Mouse (Mus musculus) limb, embryonic 11.5 days (tissue): ENCODE data around the gene Fcnb. TPM values are rescaled to one million over a fixed set of nuclear protein-coding genes. Genes with fewer than 3 reads are reported as not detected.

Source experiments
- ATAC-seq: fragments of 200-750 bp; cut with Nextera tagmentation; 2 replicates; pipeline ENCODE4 v1.8.0; 2017; ENCODE audit warnings: low read depth; ENCODE audit not compliant: insufficient number of reproducible peaks, low FRiP score, low TSS enrichment
- DNase-seq: peaks from one replicate; pipeline ENCODE4 v3.0.0-alpha.2; 2015; ENCODE audit warnings: low spot score
- H3K27ac ChIP-seq: fragments of 300-500 bp; sonication (generic); replicated peaks from 2 replicates; pipeline ENCODE4 v1.5.1; 2014; ENCODE audit warnings: low read depth, mild to moderate bottlenecking, low read length
- H3K27me3 ChIP-seq: fragments of 300-500 bp; sonication (generic); 2 replicates; pipeline ENCODE4 v1.6.1; 2014; ENCODE audit warnings: mild to moderate bottlenecking, low read length, mixed read lengths; ENCODE audit not compliant: control insufficient read depth, insufficient read depth
- H3K36me3 ChIP-seq: fragments of 300-500 bp; sonication (generic); 2 replicates; pipeline ENCODE4 v1.6.1; 2014; ENCODE audit warnings: mild to moderate bottlenecking, low read length, moderate library complexity, mixed read lengths; ENCODE audit not compliant: control insufficient read depth, insufficient read depth
- H3K4me1 ChIP-seq: fragments of 300-500 bp; sonication (generic); 2 replicates; pipeline ENCODE4 v1.6.1; 2014; ENCODE audit warnings: low read length, mixed read lengths; ENCODE audit not compliant: control insufficient read depth, insufficient read depth
- H3K4me2 ChIP-seq: fragments of 300-500 bp; sonication (generic); 2 replicates; pipeline ENCODE4 v1.6.1; 2014; ENCODE audit warnings: low read depth, mild to moderate bottlenecking, moderate library complexity; ENCODE audit not compliant: severe bottlenecking
- H3K4me3 ChIP-seq: fragments of 300-500 bp; sonication (generic); 2 replicates; pipeline ENCODE4 v1.5.1; 2014; ENCODE audit warnings: low read depth, low read length
- H3K9ac ChIP-seq: fragments of 300-500 bp; sonication (generic); 2 replicates; pipeline ENCODE4 v1.6.1; 2014; ENCODE audit warnings: mild to moderate bottlenecking, low read length
- H3K9me3 ChIP-seq: fragments of 300-500 bp; sonication (generic); 2 replicates; pipeline ENCODE4 v1.6.1; 2016; ENCODE audit warnings: low read length; ENCODE audit not compliant: control insufficient read depth
- WGBS: fragments of 180-500 bp; shearing (Covaris S2); extraction: QIAGEN DNeasy Blood & Tissue Kit; methylation state at CpG from one replicate; pipeline ENCODE4 v1.1.7; 2014; 5-methylcytosine and 5-hydroxymethylcytosine counted together
- polyA plus RNA-seq: library from polyadenylated mRNA; unstranded; fragments of >200 nt; fragmentation: Nextera tagmentation; extraction: Ambion mirVana; gene quantifications from 2 replicates; pipeline ENCODE4 v1.2.1, GENCODE M21; 2014

Fcnb gene
- polyA plus RNA-seq, 1 experiment from 2014 or later = 0.35 TPM

DNA sequence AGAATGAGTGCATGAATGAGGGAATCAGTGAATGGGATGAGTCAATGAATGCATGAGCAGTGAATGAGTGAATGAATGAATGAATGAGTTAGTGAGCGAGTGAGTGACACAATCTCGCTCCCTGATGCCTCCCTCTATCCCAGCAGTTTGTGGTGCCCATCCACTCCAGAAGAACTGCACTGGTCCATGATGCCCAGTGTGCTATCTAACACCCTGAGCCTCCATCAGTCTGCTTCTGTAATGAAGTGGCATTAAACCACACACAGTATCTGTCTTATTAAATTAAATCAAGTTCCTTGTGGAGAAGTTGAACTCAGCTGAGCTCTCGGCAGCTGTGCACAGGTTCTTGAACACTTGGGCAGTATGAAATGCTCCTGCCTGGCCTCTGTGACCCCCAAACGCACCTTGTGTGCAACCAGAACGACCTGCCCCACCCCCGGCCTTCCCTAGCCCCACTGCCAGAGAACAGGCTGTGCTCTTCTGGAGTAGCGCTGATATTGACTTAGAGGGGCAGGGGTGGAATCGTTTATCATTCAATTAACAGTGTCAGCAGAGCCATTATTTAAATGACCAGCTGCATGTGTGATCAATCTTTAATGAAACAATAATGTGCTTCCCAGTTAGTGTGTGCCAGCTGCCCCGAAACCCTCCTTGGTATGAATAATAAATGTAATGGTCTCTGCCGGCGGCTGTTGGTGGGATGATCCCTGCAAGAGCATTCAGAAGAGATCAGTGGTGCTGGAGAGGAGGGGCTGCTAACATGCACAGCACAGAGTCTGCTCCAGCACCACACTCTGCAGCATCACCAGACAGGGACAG lies 33.0 kb upstream of the Fcnb start:
- no peak for ATAC-seq
- DNase-seq = no peak
- H3K4me1 ChIP-seq = no peaks in the 10 kb centered on the region; the same call in 1 of the 2 replicates
- H3K9ac ChIP-seq = no peak overlapping the region
- H3K9me3 ChIP-seq = no peaks in the 10 kb centered on the region
- no peaks in the 10 kb centered on the region for H3K36me3 ChIP-seq
- H3K27ac ChIP-seq = no peak overlapping the region
- no peak overlapping the region for H3K4me2 ChIP-seq
- WGBS = 33% methylated on average over 11 of the region's 11 CpGs
- no peak overlapping the region for H3K4me3 ChIP-seq
- H3K27me3 ChIP-seq = no peaks in the 10 kb centered on the region

DNA sequence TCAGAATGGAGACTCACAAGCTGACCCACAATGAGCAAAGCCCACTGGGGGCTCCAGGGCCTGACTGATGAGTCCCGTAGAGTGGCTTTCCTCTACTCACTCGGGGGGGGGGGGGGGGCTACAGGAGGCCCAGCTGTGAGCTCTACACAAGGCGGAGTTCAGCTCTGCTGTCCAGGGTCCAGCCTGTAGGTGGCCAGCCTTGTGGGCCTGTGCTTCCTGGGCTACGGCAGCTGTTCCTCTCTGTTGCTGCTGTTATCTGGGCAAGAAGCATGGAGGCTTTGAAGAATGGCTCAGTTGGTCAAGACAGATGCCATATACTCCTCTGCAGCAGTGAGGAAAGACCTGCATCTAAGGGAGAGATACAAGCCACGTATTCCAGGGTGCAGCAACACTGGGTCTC lies 24.1 kb upstream of the Fcnb start:
- no peaks in the 10 kb centered on the region for H3K27me3 ChIP-seq
- no peak overlapping the region for H3K4me2 ChIP-seq
- DNase-seq (no peak), ATAC-seq (no peak)
- 81% methylated on average over 4 of the region's 5 CpGs for WGBS
- H3K4me1 ChIP-seq = peaks cover 4% of the 10 kb centered on the region
- no peaks in the 10 kb centered on the region; the same call in 1 of the 2 replicates for H3K36me3 ChIP-seq
- no peak overlapping the region for H3K9ac ChIP-seq
- H3K4me3 ChIP-seq = no peak overlapping the region
- H3K9me3 ChIP-seq = no peaks in the 10 kb centered on the region
- no peak overlapping the region for H3K27ac ChIP-seq

DNA sequence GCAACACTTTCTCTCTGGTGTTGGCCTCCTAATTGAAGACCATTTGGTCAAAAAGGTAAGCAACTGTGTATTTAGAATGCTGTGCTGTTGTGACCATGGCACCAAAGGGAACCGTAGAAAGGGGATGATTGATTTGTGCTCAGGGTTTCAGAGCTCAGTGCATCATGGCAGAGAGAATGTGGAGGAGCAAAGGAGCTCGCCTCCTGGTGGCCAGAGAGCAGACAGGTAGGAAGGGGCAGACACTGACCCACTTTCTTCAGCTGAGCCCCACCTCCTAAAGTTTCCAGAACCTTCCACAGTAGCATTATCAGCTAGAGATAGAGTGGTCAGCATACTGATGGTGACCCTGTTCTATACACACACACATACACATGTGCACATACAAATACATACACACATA lies 21.3 kb upstream of the Fcnb start:
- Histone ChIP-seq H3K4me1 (no peaks in the 10 kb centered on the region), H3K9me3 (no peaks in the 10 kb centered on the region), H3K27ac (no peak overlapping the region), H3K9ac (no peak overlapping the region), H3K4me3 (no peak overlapping the region), H3K27me3 (no peaks in the 10 kb centered on the region), H3K36me3 (no peaks in the 10 kb centered on the region; the same call in 1 of the 2 replicates), H3K4me2 (no peak overlapping the region)
- 64% methylated on average over 2 of the region's 2 CpGs for WGBS
- ATAC-seq (no peak), DNase-seq (no peak)

DNA sequence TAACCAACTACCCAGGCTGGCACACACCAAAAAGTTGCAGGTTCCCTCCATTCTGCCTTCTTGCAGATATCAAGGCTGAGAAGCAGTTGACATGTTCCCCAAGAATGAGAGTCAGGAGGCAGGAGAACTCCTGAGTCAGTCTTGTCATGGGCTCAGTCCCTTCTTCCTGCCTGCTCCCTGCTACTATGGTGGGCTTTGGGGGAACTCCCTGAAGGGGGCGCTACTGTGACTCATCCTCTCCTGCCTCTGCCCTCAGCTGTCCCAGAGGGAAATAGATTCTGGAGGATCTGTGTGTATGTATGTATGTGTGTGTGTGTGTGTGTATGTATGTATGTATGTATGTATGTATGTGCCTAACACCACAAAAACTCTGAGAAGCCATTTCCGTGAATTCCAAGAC lies 19.0 kb upstream of the Fcnb start:
- WGBS = 58% methylated on average over 2 of the region's 2 CpGs
- no peak for DNase-seq
- no peak overlapping the region for H3K9ac ChIP-seq
- H3K4me1 ChIP-seq = 0 out of 2 replicates have a peak, but pooled peaks cover 2% of the 10 kb centered on the region
- H3K27me3 ChIP-seq = no peaks in the 10 kb centered on the region
- no peak overlapping the region for H3K4me3 ChIP-seq
- H3K36me3 ChIP-seq = no peaks in the 10 kb centered on the region; the same call in 1 of the 2 replicates
- ATAC-seq = no peak
- H3K9me3 ChIP-seq = no peaks in the 10 kb centered on the region
- no peak overlapping the region for H3K27ac ChIP-seq
- no peak overlapping the region for H3K4me2 ChIP-seq

DNA sequence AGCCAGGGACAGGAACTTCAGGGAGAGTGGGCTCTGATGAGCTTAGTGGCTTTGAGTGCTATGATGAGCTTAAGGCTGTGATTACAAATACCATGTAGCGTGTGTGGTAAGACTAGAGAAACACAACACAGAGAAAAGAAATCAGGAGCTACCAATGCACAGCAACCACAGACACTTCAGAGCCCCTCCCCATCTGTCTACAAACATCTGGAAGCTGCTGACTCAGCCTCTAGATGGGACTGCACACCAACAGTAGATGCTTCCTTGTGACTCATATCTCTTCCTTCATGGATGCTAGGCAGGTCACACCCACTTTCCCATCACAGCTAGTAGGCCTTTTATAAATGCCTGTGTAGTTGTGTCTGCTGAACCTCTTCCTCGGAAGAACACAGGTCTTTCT lies 17.2 kb upstream of the Fcnb start:
- Histone ChIP-seq H3K27ac (no peak overlapping the region), H3K4me2 (no peak overlapping the region), H3K9me3 (no peaks in the 10 kb centered on the region), H3K4me1 (0 out of 2 replicates have a peak, but pooled peaks cover 2% of the 10 kb centered on the region), H3K9ac (no peak overlapping the region), H3K4me3 (no peak overlapping the region), H3K36me3 (no peaks in the 10 kb centered on the region; the same call in 1 of the 2 replicates), H3K27me3 (no peaks in the 10 kb centered on the region)
- DNase-seq (no peak), ATAC-seq (no peak)
- WGBS = 95% methylated on average over 2 of the region's 2 CpGs

DNA sequence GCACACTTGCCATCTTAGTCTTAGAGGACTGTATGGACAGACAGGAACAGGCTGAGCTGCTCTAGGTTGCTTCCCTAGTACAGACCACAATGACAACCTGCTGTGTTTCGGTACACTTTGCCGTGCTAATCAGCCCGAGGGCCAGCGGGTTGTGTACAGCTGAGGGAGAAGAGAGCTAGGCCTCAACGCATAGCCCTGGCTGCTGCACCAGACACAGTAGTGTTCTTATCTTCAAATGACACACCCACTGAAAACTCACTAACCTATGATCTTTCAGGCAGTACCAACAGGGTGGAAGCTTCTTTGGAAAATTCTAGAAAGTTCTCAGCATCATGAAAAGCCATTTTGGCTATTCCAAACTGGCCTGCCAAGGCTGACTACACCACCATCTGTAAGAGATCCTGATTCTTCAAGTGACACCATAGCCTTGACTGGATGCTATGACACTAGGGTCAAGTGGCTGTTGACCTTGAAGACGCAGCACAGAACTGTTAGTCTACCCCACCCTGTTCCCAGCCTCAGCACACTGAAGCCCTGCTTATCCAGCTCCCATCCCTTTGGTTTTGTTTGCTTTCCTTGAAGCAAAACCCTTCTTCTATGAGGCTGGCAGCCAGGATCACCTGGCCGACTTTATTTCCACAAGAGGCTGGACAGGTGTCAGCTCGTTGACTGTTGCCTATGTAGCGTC lies 16.3 kb upstream of the Fcnb start:
- no peak for ATAC-seq
- Histone ChIP-seq H3K36me3 (no peaks in the 10 kb centered on the region), H3K27ac (no peak overlapping the region), H3K9me3 (no peaks in the 10 kb centered on the region), H3K4me1 (0 out of 2 replicates have a peak, but pooled peaks cover 2% of the 10 kb centered on the region), H3K9ac (no peak overlapping the region), H3K27me3 (no peaks in the 10 kb centered on the region), H3K4me2 (no peak overlapping the region), H3K4me3 (no peak overlapping the region)
- DNase-seq = no peak
- 87% methylated on average over 9 of the region's 9 CpGs for WGBS

DNA sequence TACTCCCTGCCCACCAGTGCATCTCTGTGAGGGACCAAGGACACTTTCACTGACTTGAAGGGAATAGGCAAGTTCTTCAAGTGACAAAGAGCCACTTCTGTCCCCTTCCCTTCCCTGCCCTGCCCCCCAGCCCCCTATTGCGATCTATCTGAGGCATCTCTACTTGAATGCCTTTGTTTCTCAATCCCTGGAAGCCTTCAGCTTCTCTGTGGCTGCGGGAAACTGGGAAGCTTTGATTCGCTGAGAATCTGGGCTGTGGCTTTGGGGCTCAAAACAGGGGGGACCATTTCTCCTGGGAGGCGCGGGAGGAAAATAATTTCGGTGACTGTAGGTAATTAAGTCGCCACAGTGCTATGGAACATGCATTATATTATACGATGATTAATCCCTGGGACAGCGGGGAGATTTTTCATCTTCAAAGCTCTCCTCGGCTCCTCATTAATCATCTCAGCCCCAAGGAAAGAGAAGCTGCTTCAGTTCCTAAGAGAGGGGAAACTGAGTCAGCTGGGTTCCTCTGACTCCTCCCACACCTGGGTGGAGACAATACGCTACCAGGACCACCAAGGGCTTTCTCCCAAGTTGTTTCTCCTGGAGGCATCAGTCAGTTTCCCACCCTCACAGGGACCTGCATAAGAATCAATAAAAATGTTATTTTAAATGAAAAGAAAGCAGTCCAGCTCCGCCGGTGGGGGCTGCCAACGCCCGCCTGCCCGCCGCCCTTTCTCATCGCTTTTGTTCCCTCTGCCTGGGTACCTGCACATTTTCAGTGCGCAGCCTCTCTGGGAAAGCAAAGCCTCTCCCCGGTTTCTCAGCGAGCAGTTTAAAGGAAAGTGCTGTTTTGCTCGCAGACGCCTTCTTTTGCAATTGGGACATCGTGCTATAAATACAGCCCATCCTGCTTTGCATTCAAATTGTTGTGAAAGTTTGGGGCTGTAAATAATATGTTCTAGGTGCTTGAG lies 14.1 kb upstream of the Fcnb start:
- 0 out of 2 replicates have a peak, but pooled peaks cover 2% of the 10 kb centered on the region for H3K4me1 ChIP-seq
- 6% methylated on average over 24 of the region's 24 CpGs for WGBS
- H3K9me3 ChIP-seq = no peaks in the 10 kb centered on the region
- DNase-seq (peak; percentile 32), ATAC-seq (no peak)
- H3K27ac ChIP-seq = no peak overlapping the region
- no peaks in the 10 kb centered on the region for H3K36me3 ChIP-seq
- H3K9ac ChIP-seq = no peak overlapping the region
- no peaks in the 10 kb centered on the region for H3K27me3 ChIP-seq
- peak overlapping the region; percentile 50 for H3K4me2 ChIP-seq
- H3K4me3 ChIP-seq = peak overlapping the region; percentile 2; the same call in 1 of the 2 replicates
